Mouse (Mus musculus): ENCODE data around the gene Ubr2. TPM values are rescaled to one million over a fixed set of nuclear protein-coding genes. Genes with fewer than 3 reads are reported as not detected.

Ubr2 gene
- polyA plus RNA-seq, 1 experiment, result 18.1 TPM

DNA sequence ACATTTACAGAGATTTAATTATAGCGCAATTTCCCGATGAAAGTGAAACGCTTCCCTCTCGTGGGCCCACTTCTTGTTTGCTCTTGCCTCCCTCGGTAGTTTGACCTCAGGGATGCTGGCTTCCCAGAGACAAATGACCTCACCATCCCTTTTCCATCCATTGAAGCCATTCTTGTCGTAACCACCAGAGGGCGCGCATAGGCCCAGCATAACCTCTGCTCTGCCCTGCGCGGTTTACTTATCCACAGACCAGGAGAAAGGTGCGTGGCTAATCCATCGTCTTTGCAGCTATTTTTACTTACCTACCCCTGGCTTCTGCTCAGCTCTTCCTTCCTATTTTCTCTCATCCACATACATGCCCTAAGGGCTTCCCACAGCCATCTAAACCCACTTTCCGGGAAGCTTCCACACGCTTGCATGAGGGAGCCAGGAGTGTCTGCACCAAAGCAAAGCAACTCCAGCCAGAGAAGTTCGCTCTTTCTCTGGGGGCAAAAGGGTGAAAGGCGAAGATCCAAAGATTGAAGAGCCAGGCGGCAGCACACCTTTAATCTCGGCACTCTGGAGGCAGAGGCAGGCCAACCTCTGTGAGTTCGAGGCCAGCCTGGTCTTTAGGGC, 106.4 kb downstream of the Ubr2 start:
- Histone ChIP-seq H3ac (ENCODE audit: control insufficient read depth, insufficient read length, low read depth) (no peak overlapping the region), H3K4me3 (ENCODE audit: insufficient read depth, poor library complexity, severe bottlenecking) (no peak overlapping the region), H3K79me2 (ENCODE audit: control insufficient read depth, insufficient read depth) (no peaks in the 10 kb centered on the region), H3K36me3 (ENCODE audit: control insufficient read depth, insufficient read depth) (no peaks in the 10 kb centered on the region), H3K79me3 (ENCODE audit: low read depth) (no peaks in the 10 kb centered on the region), H3K27me3 (ENCODE audit: control insufficient read depth, insufficient read depth, insufficient read length) (no peaks in the 10 kb centered on the region)
- TF ChIP-seq MYOD1 (IDR thresholded peaks at IDR 0.05; ENCODE audit: control insufficient read depth, insufficient read length, low read depth) (no peak), MAX (IDR thresholded peaks at IDR 0.05) (no peak), USF1 (IDR thresholded peaks at IDR 0.05; ENCODE audit: low read depth) (no peak), CTCF (IDR thresholded peaks at IDR 0.05; ENCODE audit: control insufficient read depth, insufficient read depth, insufficient read length) (peak; percentile 70), CEBPB (IDR thresholded peaks at IDR 0.05; ENCODE audit: low read depth) (no peak), FOSL1 (IDR thresholded peaks at IDR 0.05; ENCODE audit: insufficient read depth, low read length, poor library complexity, severe bottlenecking) (no peak), MYOG (IDR thresholded peaks at IDR 0.05; ENCODE audit: control insufficient read depth, extremely low read depth, insufficient read length) (no peak)

DNA sequence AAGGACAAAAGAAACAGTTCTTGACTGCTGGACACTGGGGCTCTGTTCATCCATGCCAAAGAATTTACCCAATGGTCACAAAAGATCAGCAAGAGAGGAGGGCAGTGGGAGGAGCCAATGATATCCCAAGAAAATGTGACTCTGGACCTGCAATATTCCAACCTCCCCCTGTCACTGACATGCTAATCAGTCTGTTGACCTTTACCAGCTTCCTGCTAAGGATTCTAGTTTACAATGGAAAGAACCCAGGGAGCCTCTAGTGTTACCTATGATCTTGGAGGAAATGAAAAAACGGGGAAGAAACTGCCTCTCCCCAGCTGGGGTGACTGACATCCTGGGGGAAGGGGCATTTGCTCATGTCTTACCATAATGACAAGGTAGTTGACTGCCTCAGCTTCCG, 109.4 kb downstream of the Ubr2 start:
- H3K79me3 ChIP-seq (ENCODE audit: low read depth), result no peaks in the 10 kb centered on the region

DNA sequence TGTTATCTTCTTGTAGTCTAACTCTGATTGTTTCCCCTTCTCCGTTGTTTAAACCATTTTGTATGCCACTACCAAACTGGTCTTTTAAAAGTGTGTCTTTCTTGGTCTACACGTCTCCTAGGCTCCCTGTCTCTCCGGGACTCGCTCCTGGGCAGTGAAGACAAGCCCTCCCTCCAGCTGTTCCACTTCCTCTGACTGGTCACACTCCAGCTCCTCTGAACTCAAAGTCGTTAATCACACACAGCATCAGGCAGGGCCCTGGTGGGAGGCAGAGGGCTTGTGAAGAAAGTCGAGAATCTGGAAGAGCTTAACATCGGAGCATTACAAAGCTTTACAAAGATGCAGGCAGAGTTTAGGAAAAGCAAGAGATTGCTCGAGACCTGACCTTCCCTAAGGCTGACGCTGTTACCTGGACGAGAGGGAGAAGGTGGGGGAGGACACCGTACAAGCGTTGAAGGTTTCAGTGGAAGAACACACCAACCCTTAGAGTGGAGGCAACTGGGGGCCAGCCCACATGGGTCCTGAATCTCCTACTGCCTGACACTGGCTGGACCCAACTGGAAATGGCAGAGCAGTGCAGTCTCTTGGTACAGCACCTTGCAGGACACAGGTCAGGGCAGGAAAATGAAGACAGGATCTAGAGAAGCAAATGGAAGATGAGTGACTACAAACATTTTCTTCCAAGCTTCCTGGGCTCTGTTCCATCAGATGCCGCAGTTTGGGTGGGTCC, 113.0 kb downstream of the Ubr2 start:
- peaks cover 8% of the 10 kb centered on the region for H3K79me3 ChIP-seq (ENCODE audit: low read depth)
- no peak overlapping the region for H3ac ChIP-seq (ENCODE audit: control insufficient read depth, insufficient read length, low read depth)
- H3K4me3 ChIP-seq (ENCODE audit: insufficient read depth, poor library complexity, severe bottlenecking), result no peak overlapping the region
- TF ChIP-seq FOSL1 (IDR thresholded peaks at IDR 0.05; ENCODE audit: insufficient read depth, low read length, poor library complexity, severe bottlenecking) (no peak), CTCF (IDR thresholded peaks at IDR 0.05; ENCODE audit: control insufficient read depth, insufficient read depth, insufficient read length) (no peak), USF1 (IDR thresholded peaks at IDR 0.05; ENCODE audit: low read depth) (no peak), MYOD1 (IDR thresholded peaks at IDR 0.05; ENCODE audit: control insufficient read depth, insufficient read length, low read depth) (no peak), MYOG (IDR thresholded peaks at IDR 0.05; ENCODE audit: control insufficient read depth, extremely low read depth, insufficient read length) (no peak), CEBPB (IDR thresholded peaks at IDR 0.05; ENCODE audit: low read depth) (no peak), MAX (IDR thresholded peaks at IDR 0.05) (no peak)
- H3K79me2 ChIP-seq (ENCODE audit: control insufficient read depth, insufficient read depth), result peaks cover 14% of the 10 kb centered on the region
- peaks cover 4% of the 10 kb centered on the region for H3K36me3 ChIP-seq (ENCODE audit: control insufficient read depth, insufficient read depth)
- H3K27me3 ChIP-seq (ENCODE audit: control insufficient read depth, insufficient read depth, insufficient read length), result no peaks in the 10 kb centered on the region

More for the DNA sequence above, 109.4 kb downstream of the Ubr2 start:
- H3K79me2 ChIP-seq (ENCODE audit: control insufficient read depth, insufficient read depth), result no peaks in the 10 kb centered on the region
- no peaks in the 10 kb centered on the region for H3K36me3 ChIP-seq (ENCODE audit: control insufficient read depth, insufficient read depth)
- TF ChIP-seq CTCF (IDR thresholded peaks at IDR 0.05; ENCODE audit: control insufficient read depth, insufficient read depth, insufficient read length) (no peak), USF1 (IDR thresholded peaks at IDR 0.05; ENCODE audit: low read depth) (no peak), FOSL1 (IDR thresholded peaks at IDR 0.05; ENCODE audit: insufficient read depth, low read length, poor library complexity, severe bottlenecking) (no peak), MYOD1 (IDR thresholded peaks at IDR 0.05; ENCODE audit: control insufficient read depth, insufficient read length, low read depth) (no peak), CEBPB (IDR thresholded peaks at IDR 0.05; ENCODE audit: low read depth) (no peak), MYOG (IDR thresholded peaks at IDR 0.05; ENCODE audit: control insufficient read depth, extremely low read depth, insufficient read length) (no peak), MAX (IDR thresholded peaks at IDR 0.05) (no peak)
- H3K27me3 ChIP-seq (ENCODE audit: control insufficient read depth, insufficient read depth, insufficient read length), result no peaks in the 10 kb centered on the region
- H3K4me3 ChIP-seq (ENCODE audit: insufficient read depth, poor library complexity, severe bottlenecking), result no peak overlapping the region
- H3ac ChIP-seq (ENCODE audit: control insufficient read depth, insufficient read length, low read depth), result no peak overlapping the region

DNA sequence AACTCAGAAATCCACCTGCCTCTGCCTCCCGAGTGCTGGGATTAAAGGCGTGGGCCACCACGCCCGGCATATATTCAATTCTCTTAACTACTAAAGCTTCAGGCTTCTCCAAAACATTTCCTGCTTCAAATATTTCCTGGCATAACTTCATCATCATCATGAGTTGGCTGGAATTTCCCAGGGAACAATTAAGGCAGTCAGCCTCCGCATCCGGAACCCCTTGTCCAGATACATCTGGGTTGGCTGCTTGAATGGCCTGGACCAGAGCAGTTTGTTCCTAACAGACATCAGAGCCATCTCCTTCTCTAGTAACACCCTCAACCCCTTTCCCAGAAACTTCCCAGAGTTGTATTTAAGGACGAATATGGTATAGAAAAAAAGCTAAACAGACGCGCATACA, 114.9 kb downstream of the Ubr2 start:
- Histone ChIP-seq H3ac (ENCODE audit: control insufficient read depth, insufficient read length, low read depth) (no peak overlapping the region), H3K27me3 (ENCODE audit: control insufficient read depth, insufficient read depth, insufficient read length) (no peaks in the 10 kb centered on the region), H3K79me3 (ENCODE audit: low read depth) (peaks cover 24% of the 10 kb centered on the region), H3K79me2 (ENCODE audit: control insufficient read depth, insufficient read depth) (peaks cover 33% of the 10 kb centered on the region), H3K36me3 (ENCODE audit: control insufficient read depth, insufficient read depth) (peaks cover 4% of the 10 kb centered on the region), H3K4me3 (ENCODE audit: insufficient read depth, poor library complexity, severe bottlenecking) (no peak overlapping the region)
- TF ChIP-seq USF1 (IDR thresholded peaks at IDR 0.05; ENCODE audit: low read depth) (no peak), CTCF (IDR thresholded peaks at IDR 0.05; ENCODE audit: control insufficient read depth, insufficient read depth, insufficient read length) (no peak), MYOD1 (IDR thresholded peaks at IDR 0.05; ENCODE audit: control insufficient read depth, insufficient read length, low read depth) (no peak), MAX (IDR thresholded peaks at IDR 0.05) (no peak), FOSL1 (IDR thresholded peaks at IDR 0.05; ENCODE audit: insufficient read depth, low read length, poor library complexity, severe bottlenecking) (no peak)

DNA sequence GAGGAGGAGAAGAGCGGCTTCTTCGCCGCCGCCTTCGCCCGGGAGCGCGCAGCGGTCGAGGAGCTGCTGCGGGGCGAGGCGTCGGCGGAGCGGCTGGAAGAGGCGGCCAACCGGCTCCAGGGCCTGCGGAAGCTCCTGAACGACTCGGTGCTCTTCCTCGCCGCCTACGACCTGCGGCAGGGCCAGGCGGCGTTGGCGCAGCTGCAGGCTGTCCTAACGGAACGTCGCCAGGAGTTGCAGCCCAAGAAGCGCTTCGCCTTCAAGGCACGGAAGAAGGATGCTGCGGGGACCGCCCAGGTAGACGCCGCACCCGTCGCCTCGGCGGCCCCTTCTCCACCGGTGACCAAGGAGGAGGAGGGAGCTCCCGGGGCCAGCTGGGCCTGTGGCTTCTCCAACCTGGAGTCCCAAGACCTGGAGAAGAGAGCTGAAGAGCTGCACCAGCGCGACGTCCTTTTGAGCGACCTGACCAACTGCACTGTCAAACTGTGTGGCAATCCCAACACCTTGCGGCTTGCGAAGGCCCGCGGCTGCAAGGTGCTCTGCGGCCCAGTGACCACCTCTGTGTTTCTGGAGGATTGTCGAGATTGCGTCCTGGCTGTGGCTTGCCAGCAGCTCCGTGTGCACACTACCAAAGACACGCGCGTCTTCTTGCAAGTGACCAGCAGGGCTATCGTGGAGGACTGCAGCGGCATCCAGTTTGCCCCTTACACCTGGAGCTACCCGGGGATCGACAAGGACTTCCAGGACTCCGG, 119.3 kb downstream of the Ubr2 start:
- no peaks in the 10 kb centered on the region for H3K27me3 ChIP-seq (ENCODE audit: control insufficient read depth, insufficient read depth, insufficient read length)
- peaks cover 24% of the 10 kb centered on the region for H3K79me3 ChIP-seq (ENCODE audit: low read depth)
- H3ac ChIP-seq (ENCODE audit: control insufficient read depth, insufficient read length, low read depth), result peak overlapping the region; percentile 79

More for the DNA sequence above, 119.3 kb downstream of the Ubr2 start:
- Histone ChIP-seq H3K79me2 (ENCODE audit: control insufficient read depth, insufficient read depth) (peaks cover 33% of the 10 kb centered on the region), H3K36me3 (ENCODE audit: control insufficient read depth, insufficient read depth) (peaks cover 4% of the 10 kb centered on the region), H3K4me3 (ENCODE audit: insufficient read depth, poor library complexity, severe bottlenecking) (peak overlapping the region; percentile 82)
- no peak for TF ChIP-seq MYOG (IDR thresholded peaks at IDR 0.05; ENCODE audit: control insufficient read depth, extremely low read depth, insufficient read length)
- TF ChIP-seq CEBPB (IDR thresholded peaks at IDR 0.05; ENCODE audit: low read depth), result no peak
- no peak for TF ChIP-seq USF1 (IDR thresholded peaks at IDR 0.05; ENCODE audit: low read depth)
- TF ChIP-seq FOSL1 (IDR thresholded peaks at IDR 0.05; ENCODE audit: insufficient read depth, low read length, poor library complexity, severe bottlenecking), result no peak
- no peak for TF ChIP-seq MYOD1 (IDR thresholded peaks at IDR 0.05; ENCODE audit: control insufficient read depth, insufficient read length, low read depth)
- TF ChIP-seq MAX (IDR thresholded peaks at IDR 0.05), result no peak
- TF ChIP-seq CTCF (IDR thresholded peaks at IDR 0.05; ENCODE audit: control insufficient read depth, insufficient read depth, insufficient read length), result no peak
